Mouse (Mus musculus): ENCODE results near the gene Hspb9. TPM values are rescaled to one million over a fixed set of nuclear protein-coding genes. Genes with fewer than 3 reads are reported as not detected.

Hspb9 gene
- polyA plus RNA-seq, 1 experiment = 0.54 TPM

- TF ChIP-seq FLI1 (IDR thresholded peaks at IDR 0.05; ENCODE audit: low read length) (no peak), GATA1 (IDR thresholded peaks at IDR 0.05; ENCODE audit: borderline replicate concordance, low read length) (no peak)
- Histone ChIP-seq H3K36me3 (replicated peaks; ENCODE audit: low read length) (peaks cover 66% of the 10 kb centered on the region), H3K4me3 (replicated peaks) (no peak overlapping the region), H3K9me3 (no peaks in the 10 kb centered on the region), H3K4me1 (peaks cover 86% of the 10 kb centered on the region), H3K27me3 (replicated peaks) (no peaks in the 10 kb centered on the region)
These were observed 1.3 kb downstream of the Hspb9 start for GRCm38 (mm10) chr11:100714948-100715347.

GRCm38 (mm10) chr11:100716649-100717048 lies 3.0 kb downstream of the Hspb9 start:
- no peak overlapping the region for H3K4me3 ChIP-seq (replicated peaks)
- H3K4me1 ChIP-seq = peaks cover 88% of the 10 kb centered on the region
- TF ChIP-seq FLI1 (IDR thresholded peaks at IDR 0.05; ENCODE audit: low read length) = no peak
- TF ChIP-seq GATA1 (IDR thresholded peaks at IDR 0.05; ENCODE audit: borderline replicate concordance, low read length) = no peak
- peaks cover 60% of the 10 kb centered on the region for H3K36me3 ChIP-seq (replicated peaks; ENCODE audit: low read length)
- H3K9me3 ChIP-seq = no peaks in the 10 kb centered on the region
- no peaks in the 10 kb centered on the region for H3K27me3 ChIP-seq (replicated peaks)

- no peak for TF ChIP-seq GATA1 (IDR thresholded peaks at IDR 0.05; ENCODE audit: borderline replicate concordance, low read length)
- TF ChIP-seq FLI1 (IDR thresholded peaks at IDR 0.05; ENCODE audit: low read length) = no peak
- Histone ChIP-seq H3K9me3 (no peaks in the 10 kb centered on the region), H3K4me3 (replicated peaks) (no peak overlapping the region), H3K27me3 (replicated peaks) (no peaks in the 10 kb centered on the region), H3K36me3 (replicated peaks; ENCODE audit: low read length) (peaks cover 65% of the 10 kb centered on the region), H3K4me1 (peaks cover 88% of the 10 kb centered on the region)
These were observed 4.8 kb downstream of the Hspb9 start for GRCm38 (mm10) chr11:100718462-100718861.

GRCm38 (mm10) chr11:100718866-100719265 lies 5.2 kb downstream of the Hspb9 start:
- peaks cover 88% of the 10 kb centered on the region for H3K4me1 ChIP-seq

GRCm38 (mm10) chr11:100719312-100719711 lies 5.7 kb downstream of the Hspb9 start:
- H3K27me3 ChIP-seq (replicated peaks) = no peaks in the 10 kb centered on the region
- H3K36me3 ChIP-seq (replicated peaks; ENCODE audit: low read length) = peaks cover 70% of the 10 kb centered on the region
- H3K4me1 ChIP-seq = peaks cover 88% of the 10 kb centered on the region
- H3K9me3 ChIP-seq = no peaks in the 10 kb centered on the region
- TF ChIP-seq FLI1 (IDR thresholded peaks at IDR 0.05; ENCODE audit: low read length) (no peak), GATA1 (IDR thresholded peaks at IDR 0.05; ENCODE audit: borderline replicate concordance, low read length) (no peak)
- no peak overlapping the region for H3K4me3 ChIP-seq (replicated peaks)

More at GRCm38 (mm10) chr11:100718866-100719265, 5.2 kb downstream of the Hspb9 start:
- TF ChIP-seq FLI1 (IDR thresholded peaks at IDR 0.05; ENCODE audit: low read length) (no peak), GATA1 (IDR thresholded peaks at IDR 0.05; ENCODE audit: borderline replicate concordance, low read length) (no peak)
- Histone ChIP-seq H3K27me3 (replicated peaks) (no peaks in the 10 kb centered on the region), H3K36me3 (replicated peaks; ENCODE audit: low read length) (peaks cover 67% of the 10 kb centered on the region), H3K9me3 (no peaks in the 10 kb centered on the region), H3K4me3 (replicated peaks) (no peak overlapping the region)

GRCm38 (mm10) chr11:100719893-100720292 lies 6.2 kb downstream of the Hspb9 start:
- TF ChIP-seq FLI1 (IDR thresholded peaks at IDR 0.05; ENCODE audit: low read length) (no peak), GATA1 (IDR thresholded peaks at IDR 0.05; ENCODE audit: borderline replicate concordance, low read length) (no peak)
- Histone ChIP-seq H3K27me3 (replicated peaks) (no peaks in the 10 kb centered on the region), H3K36me3 (replicated peaks; ENCODE audit: low read length) (peaks cover 72% of the 10 kb centered on the region), H3K4me3 (replicated peaks) (peak overlapping the region; percentile 56), H3K9me3 (no peaks in the 10 kb centered on the region), H3K4me1 (peaks cover 88% of the 10 kb centered on the region)

GRCm38 (mm10) chr11:100720345-100720744 lies 6.7 kb downstream of the Hspb9 start:
- H3K36me3 ChIP-seq (replicated peaks; ENCODE audit: low read length) = peaks cover 72% of the 10 kb centered on the region
- H3K4me1 ChIP-seq = peaks cover 89% of the 10 kb centered on the region
- peak overlapping the region; percentile 76 for H3K4me3 ChIP-seq (replicated peaks)

GRCm38 (mm10) chr11:100721254-100721653 lies 7.6 kb downstream of the Hspb9 start:
- no peaks in the 10 kb centered on the region for H3K9me3 ChIP-seq
- TF ChIP-seq FLI1 (IDR thresholded peaks at IDR 0.05; ENCODE audit: low read length) = no peak
- no peak for TF ChIP-seq GATA1 (IDR thresholded peaks at IDR 0.05; ENCODE audit: borderline replicate concordance, low read length)
- H3K4me3 ChIP-seq (replicated peaks) = peak overlapping the region; percentile 76
- H3K36me3 ChIP-seq (replicated peaks; ENCODE audit: low read length) = peaks cover 67% of the 10 kb centered on the region
- no peaks in the 10 kb centered on the region for H3K27me3 ChIP-seq (replicated peaks)
- H3K4me1 ChIP-seq = peaks cover 93% of the 10 kb centered on the region

More at GRCm38 (mm10) chr11:100720345-100720744, 6.7 kb downstream of the Hspb9 start:
- TF ChIP-seq GATA1 (IDR thresholded peaks at IDR 0.05; ENCODE audit: borderline replicate concordance, low read length) = no peak
- no peak for TF ChIP-seq FLI1 (IDR thresholded peaks at IDR 0.05; ENCODE audit: low read length)
- H3K27me3 ChIP-seq (replicated peaks) = no peaks in the 10 kb centered on the region
- H3K9me3 ChIP-seq = no peaks in the 10 kb centered on the region

- no peaks in the 10 kb centered on the region for H3K9me3 ChIP-seq
- H3K4me1 ChIP-seq = peaks cover 92% of the 10 kb centered on the region
- TF ChIP-seq FLI1 (IDR thresholded peaks at IDR 0.05; ENCODE audit: low read length) (no peak), GATA1 (IDR thresholded peaks at IDR 0.05; ENCODE audit: borderline replicate concordance, low read length) (no peak)
- no peaks in the 10 kb centered on the region for H3K27me3 ChIP-seq (replicated peaks)
- H3K36me3 ChIP-seq (replicated peaks; ENCODE audit: low read length) = peaks cover 60% of the 10 kb centered on the region
- H3K4me3 ChIP-seq (replicated peaks) = peak overlapping the region; percentile 76
These were observed 8.3 kb downstream of the Hspb9 start for GRCm38 (mm10) chr11:100721776-100722492.

- no peaks in the 10 kb centered on the region for H3K27me3 ChIP-seq (replicated peaks)
- H3K36me3 ChIP-seq (replicated peaks; ENCODE audit: low read length) = peaks cover 60% of the 10 kb centered on the region
- H3K9me3 ChIP-seq = no peaks in the 10 kb centered on the region
- H3K4me1 ChIP-seq = peaks cover 94% of the 10 kb centered on the region
- TF ChIP-seq GATA1 (IDR thresholded peaks at IDR 0.05; ENCODE audit: borderline replicate concordance, low read length) (no peak), FLI1 (IDR thresholded peaks at IDR 0.05; ENCODE audit: low read length) (no peak)
- peak overlapping the region; percentile 79 for H3K4me3 ChIP-seq (replicated peaks)
These were observed 8.9 kb downstream of the Hspb9 start for GRCm38 (mm10) chr11:100722493-100723028.

All from megakaryocyte, embryonic 14.5 days (primary cell).